Mouse (Mus musculus) spleen, adult 2 months (tissue): Measurements from ENCODE around the gene Syt14. TPM values are rescaled to one million over a fixed set of nuclear protein-coding genes. Genes with fewer than 3 reads are reported as not detected.

ENCODE experiments used
- DNase-seq, 2 experiments: peaks; one replicate each; pipeline versions ENCODE4 v3.0.0 to v3.0.0-alpha.2; 2012 to 2021; ENCODE audit warnings: low spot score in 2 of 2, low read depth in 1 of 2
- H3K27ac ChIP-seq: fragments of 200-500 bp; 2 replicates; pipeline ENCODE4 v1.5.1; 2012; ENCODE audit warnings: low read length, inconsistent platforms; ENCODE audit not compliant: insufficient read depth
- H3K27me3 ChIP-seq: fragments of 200-500 bp; 2 replicates; pipeline ENCODE4 v1.6.1; 2012; ENCODE audit warnings: mild to moderate bottlenecking, moderate library complexity, low read length, inconsistent platforms; ENCODE audit not compliant: control insufficient read depth, insufficient read depth
- H3K36me3 ChIP-seq: fragments of 200-500 bp; 2 replicates; pipeline ENCODE4 v1.6.1; 2012; ENCODE audit warnings: mild to moderate bottlenecking, low read length, inconsistent platforms; ENCODE audit not compliant: control insufficient read depth, insufficient read depth
- H3K4me1 ChIP-seq: fragments of 200-500 bp; 2 replicates; pipeline ENCODE4 v1.6.1; 2011; ENCODE audit warnings: inconsistent platforms; ENCODE audit not compliant: control insufficient read depth, insufficient read depth, insufficient read length
- H3K4me3 ChIP-seq: fragments of 200-500 bp; 2 replicates; pipeline ENCODE4 v1.5.1; 2011; ENCODE audit warnings: mild to moderate bottlenecking, inconsistent platforms; ENCODE audit not compliant: insufficient read depth, insufficient read length; ENCODE audit errors: extremely low read depth
- CTCF ChIP-seq: fragments of 200-500 bp; IDR thresholded peaks from 2 replicates; pipeline ENCODE4 v1.5.1; 2011; ENCODE audit warnings: mild to moderate bottlenecking, inconsistent platforms; ENCODE audit not compliant: insufficient read depth, insufficient read length, insufficient replicate concordance; ENCODE audit errors: extremely low read depth
- POLR2A ChIP-seq: fragments of 200-500 bp; IDR thresholded peaks from 2 replicates; pipeline ENCODE4 v1.6.1; 2011; ENCODE audit warnings: low read depth, low read length, inconsistent platforms
- WGBS: fragments of 180-500 bp; shearing (Covaris S2); methylation state at CpG from one replicate; pipeline ENCODE4 v1.1.7; 2018; 5-methylcytosine and 5-hydroxymethylcytosine counted together
- polyA plus RNA-seq: library from polyadenylated mRNA; depleted of rRNA; stranded (reverse); fragments of >200 nt; gene quantifications from 2 replicates; pipeline ENCODE4 v1.2.3, GENCODE M21; 2012

Syt14 gene
- polyA plus RNA-seq, 1 experiment = 0.08 TPM

DNA sequence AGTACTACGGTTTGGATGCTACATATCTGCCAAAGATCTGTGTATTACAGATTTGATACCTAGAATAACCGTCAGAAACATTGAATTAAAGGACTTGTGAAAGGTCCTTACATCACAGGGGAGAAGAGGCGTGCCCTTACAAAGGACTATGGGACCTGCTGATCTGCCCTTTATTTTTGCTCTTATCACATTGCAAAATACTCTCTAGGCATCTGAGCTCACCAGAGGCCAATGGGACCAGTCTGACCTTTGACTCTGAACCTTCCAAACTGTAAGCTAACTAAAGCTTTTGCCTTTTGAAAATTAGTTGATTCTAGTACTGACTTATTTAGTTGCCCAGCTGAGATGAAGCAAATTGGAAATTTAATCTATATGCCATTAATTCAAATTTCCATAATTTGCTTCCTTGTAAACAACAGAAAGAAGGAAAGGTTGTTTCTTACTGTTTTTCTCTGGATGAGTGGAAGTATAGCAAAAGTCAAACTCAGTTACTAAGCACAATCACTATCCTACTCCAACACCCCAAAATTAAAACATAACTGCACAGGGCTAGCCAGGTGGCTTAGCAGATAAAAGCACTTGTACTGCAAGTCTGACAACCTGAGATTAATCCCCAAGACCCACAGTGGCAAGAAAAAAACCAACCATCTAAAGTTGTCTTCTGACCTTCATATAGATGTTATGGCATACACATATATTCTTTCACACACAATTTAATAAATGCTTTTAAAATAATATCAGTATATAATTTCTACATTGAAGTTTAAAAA is 24.4 kb downstream of the Syt14 start:
- no peak for TF ChIP-seq POLR2A
- no peak for TF ChIP-seq CTCF
- Histone ChIP-seq H3K4me3 (no peak overlapping the region), H3K27me3 (no peaks in the 10 kb centered on the region), H3K4me1 (no peaks in the 10 kb centered on the region), H3K27ac (no peak overlapping the region), H3K36me3 (no peaks in the 10 kb centered on the region)
- WGBS = 89% methylated on average over 3 of the region's 3 CpGs
- no peak for DNase-seq

DNA sequence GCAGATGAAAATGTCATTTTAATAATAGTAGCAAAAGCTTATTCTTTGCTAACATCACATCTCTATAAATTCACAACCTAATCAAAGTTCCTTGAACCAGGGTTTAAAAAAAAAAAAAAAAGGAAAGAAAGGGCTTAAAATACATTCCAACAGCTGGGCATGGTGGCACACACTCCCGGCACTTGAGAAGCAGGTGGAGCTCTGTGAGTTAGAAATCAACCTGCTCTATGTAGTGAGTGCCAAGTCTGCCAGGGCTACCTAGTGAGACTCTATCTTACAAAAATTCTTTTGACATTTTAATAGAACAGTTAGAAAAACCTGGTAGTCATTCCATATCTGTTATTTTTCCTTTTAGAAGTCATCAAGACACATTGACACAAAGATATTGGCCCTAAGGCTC is 31.0 kb downstream of the Syt14 start:
- DNase-seq = no peak
- Histone ChIP-seq H3K27ac (no peak overlapping the region), H3K4me3 (no peak overlapping the region), H3K4me1 (no peaks in the 10 kb centered on the region), H3K27me3 (no peaks in the 10 kb centered on the region), H3K36me3 (no peaks in the 10 kb centered on the region)
- no peak for TF ChIP-seq CTCF
- TF ChIP-seq POLR2A = no peak
- 86% methylated on average over 1 of the region's 1 CpGs for WGBS

DNA sequence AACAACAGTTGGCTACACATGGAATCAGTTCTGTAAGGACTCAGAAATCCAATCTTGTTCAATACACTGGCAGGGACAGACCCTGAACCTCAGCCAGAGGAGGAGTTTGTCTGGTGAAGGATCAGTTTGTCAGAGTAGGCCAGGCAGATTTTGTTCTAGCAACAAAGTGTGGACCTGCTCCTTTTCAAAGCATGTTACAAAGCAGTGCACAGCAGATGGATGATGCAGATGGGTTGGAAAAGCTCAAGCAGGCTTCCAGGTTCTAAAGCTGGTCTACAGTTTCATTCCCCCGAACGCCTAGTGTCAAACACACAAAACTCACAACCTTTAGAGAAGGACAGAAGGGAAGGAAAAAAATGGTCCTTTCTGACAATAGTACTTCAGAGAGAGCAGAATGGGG is 31.6 kb downstream of the Syt14 start:
- no peak overlapping the region for H3K4me3 ChIP-seq
- H3K36me3 ChIP-seq = no peaks in the 10 kb centered on the region
- 87% methylated on average over 2 of the region's 2 CpGs for WGBS
- DNase-seq = no peak
- no peaks in the 10 kb centered on the region for H3K27me3 ChIP-seq
- H3K4me1 ChIP-seq = no peaks in the 10 kb centered on the region
- TF ChIP-seq CTCF (no peak), POLR2A (no peak)
- no peak overlapping the region for H3K27ac ChIP-seq

- 57% methylated on average over 4 of the region's 4 CpGs for WGBS
Observed at GRCm38 (mm10) chr1:193002307-193002706, 33.3 kb downstream of the Syt14 start.

DNA sequence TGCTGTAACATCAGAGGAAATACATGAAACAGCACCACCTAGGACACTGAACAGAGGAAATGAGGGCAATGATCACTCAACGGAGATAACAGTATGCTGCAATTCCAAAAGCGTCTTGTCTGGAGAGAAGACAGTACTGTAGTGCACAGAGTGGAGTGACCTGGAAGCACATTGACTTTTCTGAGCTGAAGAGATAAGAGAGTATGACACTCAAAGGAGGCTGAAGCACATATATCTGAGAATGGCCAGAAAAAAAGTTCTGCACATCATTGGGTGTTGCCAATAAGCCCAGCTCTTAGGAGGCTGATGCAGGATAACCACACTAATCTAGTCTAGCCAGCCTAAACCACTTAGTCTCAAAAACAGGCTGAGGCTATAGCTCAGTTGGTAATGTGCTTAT is 34.0 kb downstream of the Syt14 start:
- no peak for DNase-seq
- Histone ChIP-seq H3K27ac (no peak overlapping the region), H3K4me3 (no peak overlapping the region), H3K36me3 (no peaks in the 10 kb centered on the region), H3K4me1 (no peaks in the 10 kb centered on the region), H3K27me3 (no peaks in the 10 kb centered on the region)
- WGBS = 75% methylated on average over 2 of the region's 2 CpGs
- TF ChIP-seq POLR2A = no peak
- no peak for TF ChIP-seq CTCF

More at GRCm38 (mm10) chr1:193002307-193002706, 33.3 kb downstream of the Syt14 start:
- TF ChIP-seq POLR2A (no peak), CTCF (no peak)
- Histone ChIP-seq H3K27me3 (no peaks in the 10 kb centered on the region), H3K4me1 (no peaks in the 10 kb centered on the region), H3K27ac (no peak overlapping the region), H3K4me3 (no peak overlapping the region), H3K36me3 (no peaks in the 10 kb centered on the region)
- no peak for DNase-seq

DNA sequence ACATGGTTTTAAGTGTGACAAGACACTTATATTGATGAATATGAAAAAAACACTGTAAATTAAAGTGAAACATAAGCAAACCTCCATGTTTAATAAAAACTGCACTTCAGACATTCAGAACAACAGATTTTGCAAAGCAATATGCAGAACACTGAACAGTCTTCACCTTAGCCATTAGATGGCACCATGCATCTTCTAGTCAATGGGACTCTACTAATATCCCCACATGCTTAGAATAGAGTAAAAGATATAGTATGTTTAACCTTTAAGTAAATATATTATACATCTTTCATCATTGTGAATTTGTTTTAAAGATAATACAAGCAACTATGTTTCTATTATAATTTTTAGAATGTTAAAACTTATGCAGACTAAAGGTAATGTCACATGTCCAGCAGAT is 34.7 kb downstream of the Syt14 start:
- no peaks in the 10 kb centered on the region for H3K36me3 ChIP-seq
- H3K27me3 ChIP-seq = no peaks in the 10 kb centered on the region
- H3K4me3 ChIP-seq = no peak overlapping the region
- no peak for DNase-seq
- no peaks in the 10 kb centered on the region for H3K4me1 ChIP-seq
- no peak overlapping the region for H3K27ac ChIP-seq
- TF ChIP-seq POLR2A (no peak), CTCF (no peak)

- WGBS = 82% methylated on average over 2 of the region's 2 CpGs
- TF ChIP-seq CTCF (no peak), POLR2A (no peak)
- H3K4me3 ChIP-seq = no peak overlapping the region
- H3K4me1 ChIP-seq = no peaks in the 10 kb centered on the region
- no peak overlapping the region for H3K27ac ChIP-seq
- no peaks in the 10 kb centered on the region for H3K36me3 ChIP-seq
- no peaks in the 10 kb centered on the region for H3K27me3 ChIP-seq
- DNase-seq = no peak
Observed at GRCm38 (mm10) chr1:192994179-192994873, 41.2 kb downstream of the Syt14 start.
